Mouse (Mus musculus) heart, adult 18-20 months (tissue): ENCODE measurements around the gene H13. TPM values are rescaled to one million over a fixed set of nuclear protein-coding genes. Genes with fewer than 3 reads are reported as not detected.

Experiments
- DNase-seq, 2 experiments: peaks; one replicate each; pipeline ENCODE4 v3.0.0; 2021 to 2022; ENCODE audit warnings: mixed read lengths in 1 of 2
- total RNA-seq, 2 experiments: library from RNA; stranded (reverse); gene quantifications; 2 replicates each; pipeline ENCODE4 v1.2.3; 2021

H13 gene
- total RNA-seq, 2 experiments from 2014 or later = 32.7 to 39.6 TPM

- DNase-seq = no peak
Observed at GRCm38 (mm10) chr2:152700725-152701124, 31.5 kb downstream of the H13 start.

- no peak for DNase-seq
Observed at GRCm38 (mm10) chr2:152703596-152704255, 34.5 kb downstream of the H13 start.

GRCm38 (mm10) chr2:152704256-152704605 is 35.0 kb downstream of the H13 start:
- no peak for DNase-seq

GRCm38 (mm10) chr2:152704811-152705370 is 35.6 kb downstream of the H13 start:
- DNase-seq = no peak

- peak; percentile 70 to 81 for DNase-seq
Observed at GRCm38 (mm10) chr2:152705993-152706571, 36.8 kb downstream of the H13 start.

- no peak for DNase-seq
Observed at GRCm38 (mm10) chr2:152707186-152707585, 37.9 kb downstream of the H13 start.

- DNase-seq = peak; percentile 95 to 97
Observed at GRCm38 (mm10) chr2:152707627-152708026, 38.4 kb downstream of the H13 start.

- no peak for DNase-seq
Observed at GRCm38 (mm10) chr2:152709066-152709465, 39.8 kb downstream of the H13 start.

GRCm38 (mm10) chr2:152716241-152716772 is 47.0 kb downstream of the H13 start:
- no peak for DNase-seq

- no peak for DNase-seq
Observed at GRCm38 (mm10) chr2:152717652-152718051, 48.4 kb downstream of the H13 start.

- no peak for DNase-seq
Observed at GRCm38 (mm10) chr2:152718076-152718475, 48.8 kb downstream of the H13 start.

- peak; percentile 69 to 83 for DNase-seq
Observed at GRCm38 (mm10) chr2:152723651-152724331, 54.5 kb downstream of the H13 start.

GRCm38 (mm10) chr2:152724332-152724723 is 55.1 kb downstream of the H13 start:
- DNase-seq = no peak

GRCm38 (mm10) chr2:152725178-152725750 is 56.0 kb downstream of the H13 start:
- DNase-seq = no peak

GRCm38 (mm10) chr2:152726213-152726612 is 57.0 kb downstream of the H13 start:
- no peak for DNase-seq

- peak; percentile 52 to 79 for DNase-seq
Observed at GRCm38 (mm10) chr2:152726751-152727335, 57.6 kb downstream of the H13 start.

GRCm38 (mm10) chr2:152727795-152728510 is 58.7 kb downstream of the H13 start:
- peak; percentile 60 to 89 for DNase-seq

GRCm38 (mm10) chr2:152728594-152728993 is 59.3 kb downstream of the H13 start:
- no peak for DNase-seq

GRCm38 (mm10) chr2:152729013-152729635 is 59.9 kb downstream of the H13 start:
- DNase-seq = peak in 1 of 2 experiments; percentile 48

- peak; percentile 75 to 89 for DNase-seq
Observed at GRCm38 (mm10) chr2:152729636-152730020, 60.4 kb downstream of the H13 start.

- DNase-seq = no peak
Observed at GRCm38 (mm10) chr2:152733201-152733600, 63.9 kb downstream of the H13 start.
